Mouse (Mus musculus) gastrocnemius, adult 8-10 months (tissue): Measurements from ENCODE around the gene Cldn14. TPM values are rescaled to one million over a fixed set of nuclear protein-coding genes. Genes with fewer than 3 reads are reported as not detected.
A peak's percentile ranks its signal among the peaks of the same experiment; 100 is the strongest.

Experiments used
- DNase-seq, 2 experiments: peaks; one replicate each; pipeline ENCODE4 v3.0.0; 2022; ENCODE audit warnings: low spot score in 2 of 2
- total RNA-seq, 4 experiments: library from RNA; stranded (reverse); gene quantifications; 2 replicates each; pipeline ENCODE4 v1.2.4; 2022

Cldn14 gene
- total RNA-seq, 4 experiments from 2014 or later, result not detected

- no peak for DNase-seq
These were observed 61.2 kb downstream of the Cldn14 start for GRCm38 (mm10) chr16:93947396-93947795.

GRCm38 (mm10) chr16:93944301-93944700, 64.3 kb downstream of the Cldn14 start:
- no peak for DNase-seq

GRCm38 (mm10) chr16:93942796-93943502, 65.7 kb downstream of the Cldn14 start:
- no peak for DNase-seq

GRCm38 (mm10) chr16:93941781-93942567, 66.7 kb downstream of the Cldn14 start:
- DNase-seq, result no peak

GRCm38 (mm10) chr16:93939961-93940360, 68.7 kb downstream of the Cldn14 start:
- DNase-seq, result no peak

GRCm38 (mm10) chr16:93938400-93938846, 70.2 kb downstream of the Cldn14 start:
- peak; percentile 32 to 33 for DNase-seq

- no peak for DNase-seq
These were observed 73.6 kb downstream of the Cldn14 start for GRCm38 (mm10) chr16:93935009-93935408.

- DNase-seq, result no peak
These were observed 74.0 kb downstream of the Cldn14 start for GRCm38 (mm10) chr16:93934588-93934987.

- no peak for DNase-seq
These were observed 76.2 kb downstream of the Cldn14 start for GRCm38 (mm10) chr16:93932185-93933168.

GRCm38 (mm10) chr16:93929370-93930032, 79.1 kb downstream of the Cldn14 start:
- no peak for DNase-seq

- no peak for DNase-seq
These were observed 82.9 kb downstream of the Cldn14 start for GRCm38 (mm10) chr16:93925684-93926247.

GRCm38 (mm10) chr16:93923788-93924187, 84.8 kb downstream of the Cldn14 start:
- no peak for DNase-seq

GRCm38 (mm10) chr16:93922835-93923389, 85.7 kb downstream of the Cldn14 start:
- no peak for DNase-seq

- DNase-seq, result no peak
These were observed 88.0 kb downstream of the Cldn14 start for GRCm38 (mm10) chr16:93920673-93921072.

GRCm38 (mm10) chr16:93919189-93919588, 89.4 kb downstream of the Cldn14 start:
- DNase-seq, result no peak

- DNase-seq, result no peak
These were observed 90.0 kb downstream of the Cldn14 start for GRCm38 (mm10) chr16:93918679-93919060.

GRCm38 (mm10) chr16:93917712-93918678, 90.6 kb downstream of the Cldn14 start:
- peak; percentile 69 to 70 for DNase-seq

- DNase-seq, result no peak
These were observed 93.2 kb downstream of the Cldn14 start for GRCm38 (mm10) chr16:93915338-93915849.
